Mouse (Mus musculus) lung, postnatal 0 days (tissue): ENCODE measurements around the gene Morc2a.

ENCODE experiments used
- CTCF ChIP-seq: IDR thresholded peaks from 2 replicates; pipeline ENCODE4 v1.5.1; 2016; ENCODE audit warnings: antibody characterized with exemption, mild to moderate bottlenecking
- EP300 ChIP-seq: IDR thresholded peaks from 2 replicates; pipeline ENCODE4 v1.6.1; 2016; ENCODE audit warnings: antibody characterized with exemption, mild to moderate bottlenecking, control low read depth

GRCm38 (mm10) chr11:3731469-3731868, 82.5 kb downstream of the Morc2a start:
- TF ChIP-seq EP300 = no peak
- TF ChIP-seq CTCF = no peak
